Mouse (Mus musculus) kidney, postnatal 0 days (tissue): Measurements from ENCODE around the gene Sptbn1. TPM values are rescaled to one million over a fixed set of nuclear protein-coding genes. Genes with fewer than 3 reads are reported as not detected.
A peak's percentile ranks its signal among the peaks of the same experiment; 100 is the strongest.

Experiments used
- ATAC-seq: fragments of 200-750 bp; cut with Nextera tagmentation; replicated peaks from 2 replicates; pipeline ENCODE4 v1.8.0; 2017; ENCODE audit warnings: low read depth, moderate number of reproducible peaks, moderate TSS enrichment, moderate library complexity; ENCODE audit not compliant: low FRiP score
- DNase-seq: peaks from one replicate; pipeline ENCODE4 v3.0.0-alpha.2; 2016; ENCODE audit warnings: low spot score
- H3K27ac ChIP-seq: fragments of 300-500 bp; sonication (generic); 2 replicates; pipeline ENCODE4 v1.5.1; 2014; ENCODE audit warnings: mild to moderate bottlenecking
- H3K27me3 ChIP-seq: fragments of 300-500 bp; sonication (generic); 2 replicates; pipeline ENCODE4 v1.6.1; 2014; ENCODE audit warnings: low read length, mixed read lengths; ENCODE audit not compliant: insufficient read depth
- H3K36me3 ChIP-seq: fragments of 300-500 bp; sonication (generic); 2 replicates; pipeline ENCODE4 v1.6.1; 2014; ENCODE audit warnings: low read length, mixed read lengths; ENCODE audit not compliant: insufficient read depth
- H3K4me1 ChIP-seq: fragments of 300-500 bp; sonication (generic); replicated peaks from 2 replicates; pipeline ENCODE4 v1.6.1; 2014; ENCODE audit warnings: antibody characterized with exemption, low read length, mixed read lengths; ENCODE audit not compliant: insufficient read depth
- H3K4me2 ChIP-seq: fragments of 300-500 bp; sonication (generic); 2 replicates; pipeline ENCODE4 v1.6.1; 2014; ENCODE audit warnings: mild to moderate bottlenecking, low read length, moderate library complexity, mixed read lengths
- H3K4me3 ChIP-seq: fragments of 300-500 bp; sonication (generic); replicated peaks from 2 replicates; pipeline ENCODE4 v1.5.1; 2014; ENCODE audit warnings: low read depth, low read length
- H3K9ac ChIP-seq: fragments of 300-500 bp; sonication (generic); 2 replicates; pipeline ENCODE4 v1.6.1; 2014; ENCODE audit warnings: low read depth, low read length
- H3K9me3 ChIP-seq: fragments of 300-500 bp; sonication (generic); replicated peaks from 2 replicates; pipeline ENCODE4 v1.6.1; 2016; ENCODE audit warnings: low read length, inconsistent platforms, mixed read lengths
- CTCF ChIP-seq: IDR thresholded peaks from 2 replicates; pipeline ENCODE4 v1.5.1; 2016; ENCODE audit warnings: antibody characterized with exemption, low read depth, mild to moderate bottlenecking, moderate library complexity
- WGBS: fragments of 180-500 bp; shearing (Covaris S2); extraction: QIAGEN DNeasy Blood & Tissue Kit; methylation state at CpG from one replicate; pipeline ENCODE4 v1.1.7; 2014; 5-methylcytosine and 5-hydroxymethylcytosine counted together
- polyA plus RNA-seq: library from polyadenylated mRNA; unstranded; fragments of >200 nt; fragmentation: Nextera tagmentation; extraction: Ambion mirVana; gene quantifications from 2 replicates; pipeline ENCODE4 v1.2.1, GENCODE M21; 2015

The Sptbn1 gene
- polyA plus RNA-seq, 1 experiment from 2014 or later, result 119 TPM

GRCm38 (mm10) chr11:30288075-30288474 is 20.1 kb upstream of the Sptbn1 start:
- Histone ChIP-seq H3K4me2 (no peak overlapping the region), H3K27ac (no peak overlapping the region), H3K9ac (no peak overlapping the region), H3K27me3 (no peaks in the 10 kb centered on the region), H3K36me3 (no peaks in the 10 kb centered on the region), H3K9me3 (no peaks in the 10 kb centered on the region), H3K4me1 (peaks cover 5% of the 10 kb centered on the region; the same call in 1 of the 2 replicates), H3K4me3 (no peak overlapping the region)
- ATAC-seq (no peak), DNase-seq (no peak)
- TF ChIP-seq CTCF, result no peak
- WGBS, result 67% methylated on average over 2 of the region's 2 CpGs

GRCm38 (mm10) chr11:30283710-30284109 is 15.7 kb upstream of the Sptbn1 start:
- no peaks in the 10 kb centered on the region for H3K36me3 ChIP-seq
- no peaks in the 10 kb centered on the region for H3K9me3 ChIP-seq
- no peak for ATAC-seq
- 57% methylated on average over 2 of the region's 2 CpGs for WGBS
- no peak overlapping the region for H3K9ac ChIP-seq
- no peaks in the 10 kb centered on the region for H3K4me1 ChIP-seq
- H3K4me2 ChIP-seq, result no peak overlapping the region
- no peak overlapping the region for H3K4me3 ChIP-seq
- H3K27ac ChIP-seq, result no peak overlapping the region
- H3K27me3 ChIP-seq, result no peaks in the 10 kb centered on the region
- no peak for TF ChIP-seq CTCF
- no peak for DNase-seq

DNA sequence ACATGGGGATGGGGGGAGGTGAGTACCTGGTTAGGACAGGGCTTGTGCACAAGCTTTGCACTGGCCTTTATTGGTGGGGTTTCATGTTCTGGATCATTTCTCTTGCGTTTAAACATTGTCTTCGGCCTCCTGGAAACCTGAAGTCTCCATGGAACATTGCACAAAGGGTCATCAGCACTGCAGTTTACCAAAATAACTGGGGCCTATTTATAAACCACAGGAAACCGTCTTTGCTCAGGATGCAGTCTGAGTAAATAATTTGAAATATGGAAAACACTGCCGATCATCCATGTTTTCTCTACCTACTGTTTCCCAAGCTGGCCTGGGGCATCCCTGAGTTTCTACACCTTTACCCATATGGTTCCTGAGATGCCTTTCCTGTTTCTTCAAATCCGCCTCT is 13.1 kb upstream of the Sptbn1 start:
- DNase-seq (no peak), ATAC-seq (no peak)
- TF ChIP-seq CTCF, result no peak
- Histone ChIP-seq H3K27ac (0 out of 2 replicates have a peak overlapping the region, but pooled peaks have one; percentile 15), H3K4me3 (no peak overlapping the region), H3K9ac (no peak overlapping the region), H3K36me3 (no peaks in the 10 kb centered on the region), H3K27me3 (no peaks in the 10 kb centered on the region), H3K4me1 (no peaks in the 10 kb centered on the region), H3K4me2 (no peak overlapping the region), H3K9me3 (no peaks in the 10 kb centered on the region)
- WGBS, result 37% methylated on average over 5 of the region's 5 CpGs

DNA sequence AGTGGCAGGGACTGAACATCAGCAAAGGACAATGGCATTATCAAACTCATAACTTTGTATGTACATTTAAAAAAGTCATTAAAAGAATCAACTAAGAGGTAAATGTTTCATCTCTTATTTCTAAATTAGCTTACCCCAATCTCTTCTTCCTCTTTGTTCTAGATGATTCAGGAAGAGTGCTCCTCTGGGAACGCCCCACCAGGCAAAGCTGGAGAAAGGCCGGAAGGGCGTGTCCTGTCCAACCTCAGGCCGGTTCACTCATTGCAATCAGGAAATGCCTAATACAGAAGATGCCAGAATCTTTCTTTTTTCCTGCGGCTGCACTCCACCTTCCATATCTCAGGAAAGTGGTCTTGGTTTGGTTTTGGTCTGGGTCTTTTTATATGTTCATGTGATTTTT is 11.3 kb upstream of the Sptbn1 start:
- no peaks in the 10 kb centered on the region for H3K36me3 ChIP-seq
- no peak overlapping the region for H3K9ac ChIP-seq
- H3K4me1 ChIP-seq, result no peaks in the 10 kb centered on the region
- no peak for TF ChIP-seq CTCF
- H3K4me2 ChIP-seq, result no peak overlapping the region
- no peak for ATAC-seq
- no peaks in the 10 kb centered on the region for H3K9me3 ChIP-seq
- no peaks in the 10 kb centered on the region for H3K27me3 ChIP-seq
- H3K4me3 ChIP-seq, result no peak overlapping the region
- DNase-seq, result peak; percentile 51
- WGBS, result 70% methylated on average over 5 of the region's 5 CpGs
- H3K27ac ChIP-seq, result no peak overlapping the region

DNA sequence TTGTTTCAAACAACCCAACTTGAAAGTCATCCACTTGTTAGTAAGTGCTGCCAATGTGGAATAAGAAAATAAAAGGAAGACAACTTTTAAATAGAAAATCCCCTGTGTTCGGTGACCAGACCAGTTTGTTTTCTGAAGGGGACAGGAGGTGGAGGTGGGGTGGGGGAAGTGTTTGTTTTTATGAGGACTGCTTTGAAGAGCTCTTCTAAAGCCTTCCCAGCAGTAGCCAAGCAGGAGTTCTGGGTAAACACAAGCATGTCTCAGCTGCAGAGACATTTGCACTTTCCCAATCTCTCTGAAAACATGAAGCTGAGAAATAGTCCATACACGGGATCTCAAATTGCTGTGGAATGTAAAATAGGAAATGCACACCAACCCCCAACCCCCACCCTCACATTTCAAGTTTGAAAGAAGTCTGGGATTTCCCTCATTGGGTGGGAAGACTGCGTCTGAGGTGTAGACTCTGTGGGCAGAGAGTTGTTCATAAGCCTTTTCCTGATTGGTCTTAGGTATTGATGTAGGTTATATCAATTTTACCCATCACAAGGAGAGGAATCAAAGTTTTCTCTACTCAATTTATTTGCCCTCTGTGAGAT is 7.6 kb upstream of the Sptbn1 start:
- Histone ChIP-seq H3K27me3 (no peaks in the 10 kb centered on the region), H3K4me2 (no peak overlapping the region), H3K27ac (no peak overlapping the region), H3K36me3 (no peaks in the 10 kb centered on the region), H3K4me3 (no peak overlapping the region), H3K9ac (no peak overlapping the region), H3K9me3 (no peaks in the 10 kb centered on the region; the same call in 1 of the 2 replicates), H3K4me1 (no peaks in the 10 kb centered on the region)
- no peak for TF ChIP-seq CTCF
- DNase-seq (no peak), ATAC-seq (no peak)
- WGBS, result 33% methylated on average over 3 of the region's 3 CpGs

DNA sequence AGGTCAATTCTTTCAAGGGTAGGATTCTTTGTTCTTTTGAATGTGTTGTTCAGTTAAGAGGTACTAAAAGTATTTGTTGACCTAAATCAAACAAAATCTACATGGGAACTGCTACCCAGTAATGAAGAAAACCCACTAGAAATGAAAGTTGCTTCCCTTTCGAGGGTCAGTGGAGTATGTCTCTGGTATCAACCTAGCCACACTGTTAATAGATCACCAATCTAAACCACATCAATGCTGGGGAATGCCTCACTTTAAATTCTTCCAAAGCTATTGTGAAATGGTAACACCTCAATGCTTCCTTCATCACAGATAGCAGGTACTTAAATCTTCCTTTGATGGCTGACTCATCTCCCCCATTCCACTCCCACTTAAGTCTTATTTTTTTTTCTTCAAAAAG is 1.5 kb upstream of the Sptbn1 start:
- H3K9ac ChIP-seq, result no peak overlapping the region
- no peaks in the 10 kb centered on the region; the same call in 1 of the 2 replicates for H3K9me3 ChIP-seq
- no peaks in the 10 kb centered on the region for H3K27me3 ChIP-seq
- no peak for TF ChIP-seq CTCF
- no peaks in the 10 kb centered on the region for H3K36me3 ChIP-seq
- 48% methylated on average over 1 of the region's 1 CpGs for WGBS
- DNase-seq (no peak), ATAC-seq (no peak)
- peak overlapping the region; percentile 73 for H3K4me2 ChIP-seq
- H3K4me1 ChIP-seq, result peaks cover 10% of the 10 kb centered on the region
- H3K4me3 ChIP-seq, result no peak overlapping the region
- no peak overlapping the region for H3K27ac ChIP-seq
